Mouse (Mus musculus) neural tube, embryonic 14.5 days (tissue): ENCODE results near the gene Parvb. TPM values are rescaled to one million over a fixed set of nuclear protein-coding genes. Genes with fewer than 3 reads are reported as not detected.

Source experiments
- ATAC-seq: fragments of 200-750 bp; cut with Nextera tagmentation; 2 replicates; pipeline ENCODE4 v1.8.0; 2017; ENCODE audit warnings: low read depth, mild to moderate bottlenecking, moderate TSS enrichment, moderate library complexity
- H3K27ac ChIP-seq: fragments of 300-500 bp; sonication (generic); 2 replicates; pipeline ENCODE4 v1.5.1; 2014; ENCODE audit warnings: low read depth, mild to moderate bottlenecking, control low read depth, low read length, moderate library complexity, mixed read lengths
- H3K27me3 ChIP-seq: fragments of 300-500 bp; sonication (generic); 2 replicates; pipeline ENCODE4 v1.6.1; 2014; ENCODE audit warnings: low read length; ENCODE audit not compliant: control insufficient read depth, insufficient read depth
- H3K36me3 ChIP-seq: fragments of 300-500 bp; sonication (generic); 2 replicates; pipeline ENCODE4 v1.6.1; 2014; ENCODE audit warnings: low read length, mixed read lengths; ENCODE audit not compliant: control insufficient read depth, insufficient read depth
- H3K4me1 ChIP-seq: fragments of 300-500 bp; sonication (generic); 2 replicates; pipeline ENCODE4 v1.6.1; 2014; ENCODE audit warnings: low read length; ENCODE audit not compliant: control insufficient read depth, insufficient read depth
- H3K4me2 ChIP-seq: fragments of 300-500 bp; sonication (generic); 2 replicates; pipeline ENCODE4 v1.6.1; 2014; ENCODE audit warnings: mild to moderate bottlenecking, low read depth, low read length, control low read depth
- H3K4me3 ChIP-seq: fragments of 300-500 bp; sonication (generic); 2 replicates; pipeline ENCODE4 v1.5.1; 2014; ENCODE audit warnings: low read depth, low read length, control low read depth, mixed read lengths
- H3K9ac ChIP-seq: fragments of 300-500 bp; sonication (generic); replicated peaks from 2 replicates; pipeline ENCODE4 v1.6.1; 2014; ENCODE audit warnings: low read depth, mild to moderate bottlenecking, control low read depth, low read length, mixed read lengths
- H3K9me3 ChIP-seq: fragments of 300-500 bp; sonication (generic); 2 replicates; pipeline ENCODE4 v1.6.1; 2016; ENCODE audit warnings: low read length; ENCODE audit not compliant: control insufficient read depth
- WGBS: fragments of 180-500 bp; shearing (Covaris S2); extraction: QIAGEN DNeasy Blood & Tissue Kit; methylation state at CpG from one replicate; pipeline ENCODE4 v1.1.7; 2014; 5-methylcytosine and 5-hydroxymethylcytosine counted together
- polyA plus RNA-seq: library from polyadenylated mRNA; unstranded; fragments of >200 nt; fragmentation: Nextera tagmentation; extraction: Ambion mirVana; gene quantifications from 2 replicates; pipeline ENCODE4 v1.2.1, GENCODE M21; 2014

Parvb gene
- polyA plus RNA-seq, 1 experiment from 2014 or later: 3.3 TPM

DNA sequence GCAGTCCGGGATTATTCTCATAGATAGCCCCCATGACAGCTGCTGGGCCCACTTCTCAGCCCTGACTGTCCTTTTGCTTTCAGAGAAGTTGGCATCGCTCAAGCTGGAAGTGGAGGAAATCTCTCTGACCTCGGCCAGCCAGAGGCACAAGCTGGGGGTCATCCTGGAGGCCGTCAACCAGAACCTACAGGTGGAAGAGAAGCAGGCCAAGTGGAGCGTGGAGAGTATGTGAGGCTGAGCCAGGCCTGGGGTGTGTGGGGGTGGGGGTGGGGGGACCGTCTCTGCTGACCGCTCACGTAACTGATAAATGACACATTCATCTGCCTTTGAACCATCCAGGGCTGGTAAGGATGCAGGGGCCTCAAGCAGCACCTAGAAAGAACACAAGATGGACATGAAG is 98.1 kb downstream of the Parvb start:
- Histone ChIP-seq H3K9ac (no peak overlapping the region), H3K27ac (no peak overlapping the region), H3K4me2 (no peak overlapping the region), H3K4me3 (no peak overlapping the region), H3K9me3 (no peaks in the 10 kb centered on the region), H3K36me3 (no peaks in the 10 kb centered on the region), H3K4me1 (no peaks in the 10 kb centered on the region), H3K27me3 (no peaks in the 10 kb centered on the region)
- no peak for ATAC-seq
- 92% methylated on average over 8 of the region's 8 CpGs for WGBS

DNA sequence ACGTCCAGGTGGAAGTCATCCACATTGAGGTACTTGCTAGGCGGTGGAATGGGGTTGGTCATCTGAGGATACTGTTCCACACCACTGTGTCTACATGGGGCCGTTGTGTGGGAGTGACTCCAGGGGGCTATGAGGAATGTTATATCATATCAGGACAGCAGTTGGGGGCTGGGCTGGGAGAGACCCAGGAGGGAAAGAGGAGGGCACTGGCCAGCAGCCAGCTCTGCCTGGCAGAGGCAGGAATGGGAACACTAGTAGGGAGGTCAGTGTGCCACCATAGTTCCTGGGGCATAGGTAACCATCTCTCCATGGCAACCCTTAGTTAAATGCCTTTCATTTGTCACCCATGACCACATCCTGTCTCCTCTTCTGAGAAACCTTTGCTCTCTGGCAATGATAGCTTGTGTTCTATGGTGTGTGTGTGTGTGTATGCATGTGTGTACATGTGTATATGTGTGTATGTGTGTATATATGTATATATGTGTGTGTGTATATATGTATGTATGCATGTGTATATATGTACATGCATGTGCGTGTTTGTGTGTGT is 99.3 kb downstream of the Parvb start:
- no peak for ATAC-seq
- H3K4me1 ChIP-seq: no peaks in the 10 kb centered on the region
- no peaks in the 10 kb centered on the region for H3K9me3 ChIP-seq
- WGBS: 84% methylated on average over 4 of the region's 4 CpGs
- no peak overlapping the region for H3K9ac ChIP-seq
- H3K27ac ChIP-seq: no peak overlapping the region
- H3K27me3 ChIP-seq: no peaks in the 10 kb centered on the region
- no peak overlapping the region for H3K4me2 ChIP-seq
- H3K36me3 ChIP-seq: no peaks in the 10 kb centered on the region
- H3K4me3 ChIP-seq: no peak overlapping the region

DNA sequence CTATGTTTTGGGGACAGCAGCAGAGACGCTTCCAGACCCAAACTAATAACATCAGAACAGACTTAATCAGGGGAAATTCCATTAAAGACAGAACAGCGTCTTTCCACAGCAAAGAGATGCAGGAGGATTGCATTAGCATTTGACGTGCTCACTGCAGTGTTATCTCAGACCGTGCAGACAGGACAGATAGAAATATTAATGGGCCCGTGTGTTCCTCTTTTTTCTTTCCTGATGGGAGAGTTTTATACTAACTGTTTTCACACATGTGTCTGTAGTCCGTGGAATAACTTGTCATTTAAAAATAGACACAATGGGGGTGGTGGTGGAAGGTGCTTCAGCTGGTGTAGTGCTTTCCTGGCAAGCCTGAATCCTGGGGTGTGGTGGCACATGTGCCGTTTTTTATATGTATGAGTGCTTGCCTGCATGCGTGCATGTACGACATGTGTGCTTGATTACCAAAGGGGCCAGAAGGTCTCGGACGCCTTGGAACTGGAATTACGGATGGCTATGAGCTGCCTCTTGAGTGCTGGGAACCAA is 104.5 kb downstream of the Parvb start:
- ATAC-seq: no peak
- no peak overlapping the region for H3K4me2 ChIP-seq

DNA sequence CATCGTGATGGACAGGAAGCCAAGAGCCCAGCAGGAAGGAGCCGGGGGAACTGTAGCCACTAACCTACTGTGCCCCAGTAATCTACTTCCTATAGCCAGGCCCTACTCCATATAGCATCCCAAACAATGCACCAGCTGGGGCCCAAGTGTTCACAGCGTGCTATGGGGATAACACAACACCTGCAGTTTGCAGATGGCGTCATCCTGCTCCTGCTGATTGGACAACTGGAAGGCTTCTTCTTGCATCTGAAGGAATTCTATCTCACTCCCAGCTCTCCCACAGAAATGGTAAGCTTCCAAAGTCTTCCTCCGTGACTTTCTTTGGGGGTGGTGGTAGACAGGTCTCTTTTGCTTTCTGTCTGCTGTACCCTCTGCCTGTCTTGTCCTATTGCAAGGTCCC is 105.8 kb downstream of the Parvb start:
- no peak overlapping the region for H3K9ac ChIP-seq
- no peak overlapping the region for H3K4me2 ChIP-seq
- no peaks in the 10 kb centered on the region for H3K4me1 ChIP-seq
- H3K27me3 ChIP-seq: no peaks in the 10 kb centered on the region
- no peak for ATAC-seq
- H3K4me3 ChIP-seq: no peak overlapping the region
- H3K27ac ChIP-seq: no peak overlapping the region
- WGBS: 60% methylated on average over 5 of the region's 5 CpGs
- no peaks in the 10 kb centered on the region for H3K36me3 ChIP-seq
- no peaks in the 10 kb centered on the region for H3K9me3 ChIP-seq

More for the DNA sequence above, 104.5 kb downstream of the Parvb start:
- no peaks in the 10 kb centered on the region for H3K36me3 ChIP-seq
- no peaks in the 10 kb centered on the region for H3K27me3 ChIP-seq
- H3K4me1 ChIP-seq: no peaks in the 10 kb centered on the region
- 69% methylated on average over 12 of the region's 12 CpGs for WGBS
- H3K9ac ChIP-seq: no peak overlapping the region
- H3K27ac ChIP-seq: no peak overlapping the region
- H3K9me3 ChIP-seq: no peaks in the 10 kb centered on the region
- no peak overlapping the region for H3K4me3 ChIP-seq

DNA sequence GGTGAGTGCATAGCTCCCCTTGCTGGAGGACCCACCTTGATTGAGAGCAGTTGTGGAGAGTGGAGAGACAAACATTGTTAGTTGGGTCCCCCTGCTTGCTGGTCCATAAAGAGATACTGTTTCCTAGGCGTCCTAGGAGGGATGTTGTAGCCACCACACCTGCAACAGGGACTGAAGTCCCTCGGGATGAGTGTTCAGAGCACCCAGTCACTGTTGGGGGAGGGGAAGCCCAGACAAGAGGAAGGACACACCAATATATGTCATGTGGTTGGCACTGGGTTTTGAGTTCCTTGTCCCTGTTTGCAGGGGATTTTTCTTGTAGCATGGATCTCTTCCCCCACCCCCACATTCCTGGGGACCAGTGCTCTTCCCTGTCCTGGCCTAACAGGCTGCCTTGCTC is 109.1 kb downstream of the Parvb start:
- no peaks in the 10 kb centered on the region for H3K9me3 ChIP-seq
- H3K27ac ChIP-seq: no peak overlapping the region
- no peak for ATAC-seq
- H3K9ac ChIP-seq: no peak overlapping the region
- H3K36me3 ChIP-seq: no peaks in the 10 kb centered on the region
- no peaks in the 10 kb centered on the region for H3K27me3 ChIP-seq
- no peak overlapping the region for H3K4me3 ChIP-seq
- 69% methylated on average over 2 of the region's 2 CpGs for WGBS
- peaks cover 5% of the 10 kb centered on the region; the same call in 1 of the 2 replicates for H3K4me1 ChIP-seq
- H3K4me2 ChIP-seq: no peak overlapping the region

DNA sequence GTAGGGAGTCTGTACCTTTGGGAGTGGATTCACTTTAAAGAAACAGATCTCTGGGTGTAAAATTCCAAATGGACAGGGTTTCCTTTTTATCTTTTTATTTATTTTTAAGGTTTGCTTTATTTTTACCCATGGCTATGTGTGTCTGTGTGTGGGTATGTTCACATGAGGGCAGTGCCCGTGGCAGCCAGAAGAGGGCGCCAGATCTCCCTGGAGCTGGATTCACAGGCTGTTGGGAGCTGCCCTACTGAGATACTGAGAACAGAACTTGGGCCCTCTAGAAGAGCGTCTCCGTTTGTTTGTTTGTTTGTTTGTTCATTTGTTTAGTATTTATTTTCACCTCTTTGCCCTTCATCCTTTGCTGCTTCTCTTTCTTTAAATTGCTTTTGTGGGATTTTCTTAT is 116.9 kb downstream of the Parvb start:
- Histone ChIP-seq H3K4me3 (no peak overlapping the region), H3K9me3 (no peaks in the 10 kb centered on the region), H3K9ac (no peak overlapping the region), H3K4me1 (peaks cover 10% of the 10 kb centered on the region; the same call in 1 of the 2 replicates), H3K36me3 (no peaks in the 10 kb centered on the region), H3K27ac (no peak overlapping the region), H3K27me3 (no peaks in the 10 kb centered on the region), H3K4me2 (no peak overlapping the region)
- WGBS: 95% methylated on average over 4 of the region's 4 CpGs
- ATAC-seq: no peak

DNA sequence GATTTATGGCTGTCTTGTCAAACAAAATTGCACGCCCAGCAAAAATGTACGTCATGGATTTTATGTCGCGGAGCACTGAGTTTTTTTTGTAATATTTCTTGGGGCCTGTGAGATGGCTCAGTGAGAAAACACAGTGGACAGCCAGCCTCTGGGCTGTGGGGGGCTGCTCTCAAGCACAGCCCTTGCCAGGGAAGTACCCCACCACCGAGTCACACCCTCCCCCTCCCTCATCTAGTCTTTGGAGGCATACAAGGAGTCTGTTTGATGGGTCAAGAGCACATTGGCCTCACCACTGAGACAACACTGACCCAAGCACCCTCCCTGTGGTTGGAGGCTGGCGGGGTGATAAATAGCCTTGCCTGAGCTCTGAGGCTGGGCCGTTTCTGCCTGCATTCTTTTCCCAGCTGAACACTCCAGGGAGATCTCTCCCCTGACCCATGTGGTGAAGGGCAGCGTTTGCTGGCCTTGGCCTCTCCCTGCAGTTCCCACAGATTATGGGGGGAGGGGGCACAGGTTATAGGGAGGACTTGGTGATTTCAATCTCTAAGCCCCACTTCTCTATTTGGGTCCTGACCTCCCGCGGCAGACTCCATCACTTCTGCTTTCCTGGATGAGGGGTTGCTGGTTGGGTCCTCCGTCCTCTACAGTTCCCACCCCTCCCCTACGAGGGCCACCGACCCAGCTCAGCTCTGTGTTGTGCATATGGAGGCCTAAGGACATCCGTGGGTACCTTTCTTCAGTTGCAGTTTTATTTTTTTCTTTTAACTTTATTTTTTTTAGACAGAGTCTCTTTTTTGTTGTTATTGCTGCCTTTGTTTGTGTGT is 118.3 kb downstream of the Parvb start:
- ATAC-seq: peak; percentile 54; the same call in 1 of the 2 replicates
- 33% methylated on average over 14 of the region's 14 CpGs for WGBS

DNA sequence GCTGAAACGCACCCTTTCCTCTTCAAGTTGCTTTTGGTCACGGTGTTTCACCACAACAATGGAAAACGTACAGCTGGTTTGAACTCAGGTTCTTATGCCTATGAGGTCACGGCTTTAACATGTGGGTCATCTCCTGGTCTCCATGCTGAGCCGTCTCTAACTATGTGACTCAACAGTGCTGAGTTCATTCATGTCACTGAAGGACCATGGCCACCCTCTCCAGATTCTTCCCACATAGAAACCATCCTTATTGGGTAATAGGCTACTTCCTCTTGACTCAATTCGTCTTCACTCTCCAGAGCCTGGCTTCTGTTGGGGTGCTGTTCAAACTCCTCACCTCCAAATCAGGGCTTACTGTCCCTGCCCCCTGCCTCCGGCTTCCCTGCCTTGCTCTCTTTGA is 119.5 kb downstream of the Parvb start:
- H3K4me3 ChIP-seq: no peak overlapping the region
- no peak overlapping the region for H3K4me2 ChIP-seq
- ATAC-seq: no peak
- WGBS: 81% methylated on average over 7 of the region's 7 CpGs
- no peaks in the 10 kb centered on the region for H3K9me3 ChIP-seq
- no peaks in the 10 kb centered on the region for H3K27me3 ChIP-seq
- no peak overlapping the region for H3K9ac ChIP-seq
- peaks cover 6% of the 10 kb centered on the region; the same call in 1 of the 2 replicates for H3K4me1 ChIP-seq
- no peaks in the 10 kb centered on the region for H3K36me3 ChIP-seq
- H3K27ac ChIP-seq: no peak overlapping the region

More for the DNA sequence above, 118.3 kb downstream of the Parvb start:
- Histone ChIP-seq H3K36me3 (no peaks in the 10 kb centered on the region), H3K27me3 (no peaks in the 10 kb centered on the region), H3K9me3 (no peaks in the 10 kb centered on the region), H3K27ac (peak overlapping the region; percentile 4; the same call in 1 of the 2 replicates), H3K9ac (no peak overlapping the region), H3K4me1 (peaks cover 8% of the 10 kb centered on the region; the same call in 1 of the 2 replicates), H3K4me2 (no peak overlapping the region), H3K4me3 (no peak overlapping the region)
